Mouse (Mus musculus): ENCODE measurements at regions not wholly inside any gene's neighbourhood (a gene's known extent, or its start where the extent isn't known, plus 50 kb on each side); places are given as distances from the start of the nearest gene placed in this dataset.

GRCm38 (mm10) chr13:115182211-115182870 lies 80.6 kb upstream of the Itga1 start:
- no peak for TF ChIP-seq HCFC1 (IDR thresholded peaks at IDR 0.05; ENCODE audit: borderline replicate concordance, insufficient read depth, low read length)
- no peak for TF ChIP-seq MAFK (IDR thresholded peaks at IDR 0.05; ENCODE audit: insufficient read depth, low read depth, low read length)
- TF ChIP-seq ZC3H11A (IDR thresholded peaks at IDR 0.05; ENCODE audit: borderline replicate concordance, low read depth, low read length): no peak
- TF ChIP-seq CHD2 (IDR thresholded peaks at IDR 0.05; ENCODE audit: low read depth, low read length): no peak
- no peak for TF ChIP-seq ZNF384 (IDR thresholded peaks at IDR 0.05; ENCODE audit: low read depth, low read length)
